Mouse (Mus musculus) MEL (cell line): Measurements from ENCODE around the gene C1qb. TPM values are rescaled to one million over a fixed set of nuclear protein-coding genes. Genes with fewer than 3 reads are reported as not detected.

ENCODE experiments used
- DNase-seq: peaks from one replicate; pipeline ENCODE4 v3.0.0; 2011; ENCODE audit warnings: low read depth, low spot score
- H3K27ac ChIP-seq: 2 replicates; pipeline ENCODE4 v1.5.1; 2012; ENCODE audit warnings: low read depth, mild to moderate bottlenecking, control low read depth, low read length, moderate library complexity; ENCODE audit not compliant: control insufficient read depth
- H3K27me3 ChIP-seq, 2 experiments: fragments of 150-350 bp in 1 of 2; sonication (generic) in 1 of 2; 2 replicates each; pipeline ENCODE4 v1.6.1; 2012; ENCODE audit warnings: low read length in 2 of 2, mild to moderate bottlenecking in 2 of 2, improper control_type of control experiment in 1 of 2, moderate library complexity in 1 of 2; ENCODE audit not compliant: insufficient read depth in 2 of 2, control insufficient read depth in 1 of 2
- H3K36me3 ChIP-seq, 2 experiments: 2 replicates each; pipeline ENCODE4 v1.6.1; 2012 to 2014; ENCODE audit warnings: low read length in 2 of 2, improper control_type of control experiment in 1 of 2, inconsistent platforms in 1 of 2, mild to moderate bottlenecking in 1 of 2; ENCODE audit not compliant: insufficient read depth in 2 of 2, control insufficient read depth in 1 of 2
- H3K4me1 ChIP-seq, 2 experiments: fragments of 150-350 bp in 1 of 2; sonication (generic) in 1 of 2; 2 replicates each; pipeline ENCODE4 v1.6.1; 2012; ENCODE audit warnings: low read length in 2 of 2, improper control_type of control experiment in 1 of 2, mild to moderate bottlenecking in 1 of 2; ENCODE audit not compliant: insufficient read depth in 2 of 2, control insufficient read depth in 1 of 2
- H3K4me3 ChIP-seq, 2 experiments: fragments of 150-350 bp in 1 of 2; sonication (generic) in 1 of 2; 2 replicates each; pipeline ENCODE4 v1.5.1; 2012; ENCODE audit warnings: low read depth in 2 of 2, low read length in 2 of 2, mild to moderate bottlenecking in 2 of 2, moderate library complexity in 2 of 2, control low read depth in 1 of 2, improper control_type of control experiment in 1 of 2; ENCODE audit not compliant: control insufficient read depth in 1 of 2, insufficient read depth in 1 of 2
- H3K79me2 ChIP-seq: 2 replicates; pipeline ENCODE4 v1.6.1; 2012; ENCODE audit warnings: mild to moderate bottlenecking, low read length, moderate library complexity; ENCODE audit not compliant: control insufficient read depth, poor library complexity, insufficient read depth
- H3K9ac ChIP-seq: 2 replicates; pipeline ENCODE4 v1.6.1; 2012; ENCODE audit warnings: low read depth, mild to moderate bottlenecking, control low read depth, low read length, moderate library complexity; ENCODE audit not compliant: control insufficient read depth, poor library complexity, severe bottlenecking
- H3K9me3 ChIP-seq: fragments of 150-350 bp; sonication (generic); replicated peaks from 2 replicates; pipeline ENCODE4 v1.6.1; 2012; ENCODE audit warnings: mild to moderate bottlenecking, low read length, improper control_type of control experiment, moderate library complexity; ENCODE audit not compliant: insufficient read depth
- CHD1 ChIP-seq: IDR thresholded peaks from 2 replicates; pipeline ENCODE4 v1.6.1; 2012; ENCODE audit warnings: low read depth, mild to moderate bottlenecking, inconsistent platforms, low read length, improper control_type of control experiment
- CHD2 ChIP-seq: IDR thresholded peaks from 2 replicates; pipeline ENCODE4 v1.6.1; 2011; ENCODE audit warnings: low read length, improper control_type of control experiment
- CTCF ChIP-seq, 3 experiments: IDR thresholded peaks in 2 of 3; conservative IDR thresholded peaks in 1 of 3; 2 replicates each; pipeline ENCODE4 v1.5.1; 2011 to 2012; ENCODE audit warnings: low read length in 3 of 3, low read depth in 2 of 3, mild to moderate bottlenecking in 2 of 3, improper control_type of control experiment in 1 of 3, inconsistent platforms in 1 of 3, mixed read lengths in 1 of 3, moderate library complexity in 1 of 3; ENCODE audit not compliant: control insufficient read depth in 1 of 3, insufficient read depth in 1 of 3, poor library complexity in 1 of 3, severe bottlenecking in 1 of 3
- E2F4 ChIP-seq: IDR thresholded peaks from 2 replicates; pipeline ENCODE4 v1.6.1; 2011; ENCODE audit warnings: low read depth, low read length, improper control_type of control experiment, borderline replicate concordance
- GABPA ChIP-seq: IDR thresholded peaks from 2 replicates; pipeline ENCODE4 v1.6.1; 2012; ENCODE audit warnings: low read depth, mild to moderate bottlenecking, inconsistent platforms, low read length, improper control_type of control experiment, moderate library complexity
- GATA1 ChIP-seq: IDR thresholded peaks from 2 replicates; pipeline ENCODE4 v1.6.1; 2011; ENCODE audit warnings: low read depth, low read length, improper control_type of control experiment
- HCFC1 ChIP-seq: IDR thresholded peaks from 2 replicates; pipeline ENCODE4 v1.6.1; 2012; ENCODE audit warnings: low read depth, mild to moderate bottlenecking, inconsistent platforms, low read length, improper control_type of control experiment, moderate library complexity
- KAT2A ChIP-seq: conservative IDR thresholded peaks from 2 replicates; pipeline ENCODE4 v1.6.1; 2012; ENCODE audit warnings: low read depth, low read length, improper control_type of control experiment, inconsistent platforms
- MAX ChIP-seq: IDR thresholded peaks from 2 replicates; pipeline ENCODE4 v1.6.1; 2011; ENCODE audit warnings: low read length, improper control_type of control experiment
- MAZ ChIP-seq: IDR thresholded peaks from 2 replicates; pipeline ENCODE4 v1.6.1; 2012; ENCODE audit warnings: low read depth, mild to moderate bottlenecking, inconsistent platforms, low read length, improper control_type of control experiment
- MEF2A ChIP-seq: IDR thresholded peaks from 2 replicates; pipeline ENCODE4 v1.6.1; 2014; ENCODE audit warnings: low read depth, mild to moderate bottlenecking, inconsistent platforms, low read length, improper control_type of control experiment; ENCODE audit not compliant: poor library complexity, insufficient replicate concordance, severe bottlenecking; ENCODE audit errors: extremely low read depth
- MYB ChIP-seq: IDR thresholded peaks from 2 replicates; pipeline ENCODE4 v1.6.1; 2011; ENCODE audit warnings: mild to moderate bottlenecking, low read depth, low read length, improper control_type of control experiment
- NELFE ChIP-seq: IDR thresholded peaks from 2 replicates; pipeline ENCODE4 v1.6.1; 2011; ENCODE audit warnings: low read depth, low read length, improper control_type of control experiment
- RCOR1 ChIP-seq: IDR thresholded peaks from 2 replicates; pipeline ENCODE4 v1.6.1; 2012; ENCODE audit warnings: low read depth, mild to moderate bottlenecking, inconsistent platforms, low read length, improper control_type of control experiment
- SMC3 ChIP-seq: IDR thresholded peaks from 2 replicates; pipeline ENCODE4 v1.6.1; 2011; ENCODE audit warnings: low read depth, low read length, improper control_type of control experiment
- TAL1 ChIP-seq: IDR thresholded peaks from 2 replicates; pipeline ENCODE4 v1.6.1; 2012; ENCODE audit warnings: mild to moderate bottlenecking, inconsistent platforms, low read length, moderate library complexity, mixed read lengths
- TBP ChIP-seq: IDR thresholded peaks from 2 replicates; pipeline ENCODE4 v1.8.0; 2011; ENCODE audit warnings: low read depth, low read length, improper control_type of control experiment
- ZC3H11A ChIP-seq: IDR thresholded peaks from 2 replicates; pipeline ENCODE4 v1.6.1; 2012; ENCODE audit warnings: low read depth, mild to moderate bottlenecking, inconsistent platforms, low read length, improper control_type of control experiment
- polyA plus RNA-seq, 2 experiments: library from polyadenylated mRNA; stranded (reverse) in 1 of 2; unstranded in 1 of 2; fragments of >175 nt in 1 of 2; fragments of >200 nt in 1 of 2; gene quantifications; 2 replicates each; pipeline versions ENCODE4 v1.2.1 to v1.2.4; 2012; ENCODE audit warnings: low replicate concordance in 2 of 2, low read depth in 1 of 2; ENCODE audit not compliant: insufficient read length in 2 of 2, insufficient read depth in 1 of 2, missing spikeins in 1 of 2
- total RNA-seq: library from RNA; depleted of rRNA; stranded (reverse); fragments of 300-350 nt; gene quantifications from 2 replicates; pipeline ENCODE4 v1.2.3, GENCODE M21; 2012

The C1qb gene
- total and polyA plus RNA-seq, 3 experiments: not detected

GRCm38 (mm10) chr4:136894821-136895220 lies 8.8 kb upstream of the C1qb start:
- no peak overlapping the region for H3K27ac ChIP-seq
- H3K27me3 ChIP-seq: no peaks in the 10 kb centered on the region
- H3K4me1 ChIP-seq: no peaks in the 10 kb centered on the region
- H3K36me3 ChIP-seq: no peaks in the 10 kb centered on the region
- TF ChIP-seq HCFC1: no peak
- no peak for TF ChIP-seq SMC3
- no peak for TF ChIP-seq CHD2
- no peak for TF ChIP-seq GATA1
- TF ChIP-seq RCOR1: no peak
- TF ChIP-seq ZC3H11A: no peak
- no peak for TF ChIP-seq KAT2A
- no peak for TF ChIP-seq MAX
- no peak for TF ChIP-seq CHD1
- no peak for TF ChIP-seq GABPA
- TF ChIP-seq E2F4: no peak
- no peak for TF ChIP-seq MYB
- no peak for TF ChIP-seq TAL1
- no peaks in the 10 kb centered on the region for H3K79me2 ChIP-seq
- no peak for DNase-seq
- H3K9me3 ChIP-seq: no peaks in the 10 kb centered on the region
- H3K9ac ChIP-seq: no peak overlapping the region
- no peak overlapping the region for H3K4me3 ChIP-seq

GRCm38 (mm10) chr4:136893691-136894543 lies 7.9 kb upstream of the C1qb start:
- Histone ChIP-seq H3K36me3 (no peaks in the 10 kb centered on the region), H3K79me2 (no peaks in the 10 kb centered on the region), H3K9me3 (no peaks in the 10 kb centered on the region), H3K27me3 (no peaks in the 10 kb centered on the region), H3K4me1 (no peaks in the 10 kb centered on the region), H3K9ac (no peak overlapping the region), H3K27ac (no peak overlapping the region), H3K4me3 (no peak overlapping the region)
- no peak for TF ChIP-seq CHD1
- peak in 2 of 3 experiments; percentile 12 to 21; a peak in 3 of 6 replicates for TF ChIP-seq CTCF (IDR thresholded peaks at IDR 0.05 in 2 of 3, conservative IDR thresholded peaks at IDR 0.05 in 1 of 3; ENCODE audit: control insufficient read depth in 1 of 3, insufficient read depth in 1 of 3, low read depth in 2 of 3, low read length in 3 of 3, poor library complexity in 1 of 3, severe bottlenecking in 1 of 3)
- DNase-seq: no peak

- Histone ChIP-seq H3K79me2 (no peaks in the 10 kb centered on the region), H3K4me3 (no peak within 1 kb of the TSS), H3K9me3 (no peaks in the 10 kb centered on the region), H3K9ac (no peak within 1 kb of the TSS)
- TF ChIP-seq KAT2A: no peak
- TF ChIP-seq MEF2A: no peak
- no peak for TF ChIP-seq NELFE
- TF ChIP-seq TBP: no peak
- TF ChIP-seq TAL1: no peak
- no peak for TF ChIP-seq MAX
- TF ChIP-seq GATA1: no peak
- no peak for TF ChIP-seq MAZ
- TF ChIP-seq, all 39 proteins: peak for 0
- Histone ChIP-seq H3K4me1 (no peaks in the 10 kb centered on the region), H3K27me3 (no peaks in the 10 kb centered on the region), H3K36me3 (no peaks in the 10 kb centered on the region), H3K27ac (no peak within 1 kb of the TSS)
- DNase-seq: peak; percentile 18
Observed at GRCm38 (mm10) chr4:136892811-136893210, 6.8 kb upstream of the C1qb start, which contains the start of gene C1qc. C1qc (minus strand) TSS chr4:136893065.
